ENCODE assay signal across 9 mouse cellular contexts in the genomic region with DNA sequence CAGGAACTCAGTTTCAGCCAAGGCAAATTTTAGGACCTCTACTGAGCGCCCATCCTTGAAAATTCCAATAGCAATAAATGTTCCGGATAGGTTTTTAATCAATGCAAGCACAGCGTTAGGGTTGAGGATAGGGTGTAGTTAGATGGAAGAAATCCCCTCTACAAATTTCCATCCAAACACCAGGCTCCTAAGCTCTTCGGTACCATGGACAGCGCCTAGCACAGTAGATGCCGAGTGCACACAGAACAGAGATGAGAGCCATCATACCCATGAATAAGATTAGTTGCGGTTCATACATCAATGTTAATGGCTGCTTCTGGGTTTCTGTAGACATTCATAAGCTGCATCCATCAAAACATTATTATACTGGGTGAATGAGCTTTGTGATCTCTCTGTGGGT.
A peak's percentile ranks its signal among the peaks of the same experiment; 100 is the strongest.
DNase-seq lines count a peak whose midpoint lies in the region; ATAC-seq lines count a peak whose summit lies in the region.
"Had no signal": no experiment of that assay in that cellular context is flagged by ENCODE, and none has a peak within 500 bp of the region (broad histone marks: within the 10 kb centered on the region; RNA-seq: fewer than 3 reads in every experiment).

No protein-coding gene starts in this region.

- H3K36me3 ChIP-seq in midbrain, embryonic 14.5 days (ENCODE audit: control insufficient read depth, insufficient read depth, low read length): no peaks in the 10 kb centered on the region
- no peaks in the 10 kb centered on the region for H3K36me3 ChIP-seq in midbrain, embryonic 16.5 days (ENCODE audit: control insufficient read depth, insufficient read depth, low read length)

- no peak overlapping the region for H3K4me3 ChIP-seq in midbrain, embryonic 14.5 days (replicated peaks; ENCODE audit: low read depth, low read length)
- H3K4me3 ChIP-seq in midbrain, embryonic 16.5 days (ENCODE audit: low read depth, low read length): no peak overlapping the region
- H3K4me3 ChIP-seq: erythroblast, embryonic 14.5 days had no signal

- no peak for ATAC-seq in CD4-positive, CD25-positive, alpha-beta regulatory T cell, adult 4 months
- no peak for ATAC-seq in midbrain, embryonic 14.5 days (ENCODE audit: low FRiP score, low TSS enrichment)
- no peak for ATAC-seq in midbrain, embryonic 16.5 days
- ATAC-seq in megakaryocyte-erythroid progenitor cell, adult 5-6 weeks (replicated peaks; ENCODE audit: low FRiP score, low TSS enrichment, poor library complexity, severe bottlenecking): peak; percentile 59; the same call in 1 of the 2 replicates

- no peaks in the 10 kb centered on the region for H3K4me1 ChIP-seq in midbrain, embryonic 14.5 days (ENCODE audit: control insufficient read depth, insufficient read depth, low read length)
- no peaks in the 10 kb centered on the region for H3K4me1 ChIP-seq in midbrain, embryonic 16.5 days (ENCODE audit: control insufficient read depth, insufficient read depth, low read length)

- H3K27me3 ChIP-seq in midbrain, embryonic 14.5 days (ENCODE audit: control insufficient read depth, insufficient read depth, low read length): no peaks in the 10 kb centered on the region
- H3K27me3 ChIP-seq in midbrain, embryonic 16.5 days (ENCODE audit: control insufficient read depth, insufficient read depth, low read depth, low read length): no peaks in the 10 kb centered on the region

- WGBS in midbrain, embryonic 14.5 days: 39% methylated on average over 7 of the region's 7 CpGs
- WGBS in midbrain, embryonic 16.5 days: 38% methylated on average over 7 of the region's 7 CpGs

- peak; percentile 2 for DNase-seq in CD4-positive, CD25-positive, alpha-beta regulatory T cell, adult 2 months (ENCODE audit: low read depth, low spot score)
- peak; percentile 57 for DNase-seq in midbrain, embryonic 14.5 days
- DNase-seq in embryo, embryonic 11 days: peak; percentile 88
- DNase-seq in left cerebral cortex, postnatal 10 days (ENCODE audit: extremely low spot score in 1 of 2, low spot score in 2 of 2): no peak
- DNase-seq in spleen, adult 18-20 months: no peak

- no peak overlapping the region for H3K27ac ChIP-seq in midbrain, embryonic 14.5 days (replicated peaks; ENCODE audit: low read depth, low read length)
- H3K27ac ChIP-seq in midbrain, embryonic 16.5 days (ENCODE audit: low read length): no peak overlapping the region

- H3K4me2 ChIP-seq in midbrain, embryonic 14.5 days (ENCODE audit: low read length): no peak overlapping the region
- no peak overlapping the region for H3K4me2 ChIP-seq in midbrain, embryonic 16.5 days (ENCODE audit: low read length)

- intact Hi-C loops in left cerebral cortex, postnatal 10 days (cut with DNase I): no loop called here

- H3K9me3 ChIP-seq in midbrain, embryonic 14.5 days (ENCODE audit: control insufficient read depth, low read length): no peaks in the 10 kb centered on the region
- no peaks in the 10 kb centered on the region for H3K9me3 ChIP-seq in midbrain, embryonic 16.5 days (replicated peaks; ENCODE audit: control insufficient read depth, low read length, poor library complexity, severe bottlenecking)

- H3K9ac ChIP-seq in midbrain, embryonic 14.5 days (replicated peaks; ENCODE audit: low read length): no peak overlapping the region
- no peak overlapping the region for H3K9ac ChIP-seq in midbrain, embryonic 16.5 days (ENCODE audit: low read depth, low read length)

Comparison
In these comparisons a context has a peak if more than half of its experiments do, and no peak if none do; other contexts are left out.
1. DNase-seq: peak in CD4-positive, CD25-positive, alpha-beta regulatory T cell, adult 2 months (single experiment), midbrain, embryonic 14.5 days (single experiment) and embryo, embryonic 11 days (single experiment); none in left cerebral cortex, postnatal 10 days (0 of 2) and spleen, adult 18-20 months (0 of 2).